Mouse (Mus musculus) heart, adult 2 months (tissue): ENCODE data around the gene Drg1. TPM values are rescaled to one million over a fixed set of nuclear protein-coding genes. Genes with fewer than 3 reads are reported as not detected.
A peak's percentile ranks its signal among the peaks of the same experiment; 100 is the strongest.

Experiments used
- DNase-seq, 2 experiments: peaks; one replicate each; pipeline ENCODE4 v3.0.0; 2021
- H3K27ac ChIP-seq: fragments of 200-600 bp; 2 replicates; pipeline ENCODE4 v1.8.1; 2022
- H3K27me3 ChIP-seq: fragments of 200-500 bp; 2 replicates; pipeline ENCODE4 v1.6.1; 2012; ENCODE audit warnings: mild to moderate bottlenecking, low read length, inconsistent platforms, mixed read lengths; ENCODE audit not compliant: control insufficient read depth, insufficient read depth
- H3K36me3 ChIP-seq: fragments of 200-500 bp; 2 replicates; pipeline ENCODE4 v1.6.1; 2012; ENCODE audit warnings: low read length, inconsistent platforms; ENCODE audit not compliant: control insufficient read depth, insufficient read depth
- H3K4me1 ChIP-seq: fragments of 200-500 bp; 2 replicates; pipeline ENCODE4 v1.6.1; 2011; ENCODE audit warnings: low read length; ENCODE audit not compliant: control insufficient read depth, insufficient read depth
- H3K4me3 ChIP-seq: fragments of 200-600 bp; 2 replicates; pipeline ENCODE4 v1.8.1; 2022
- H3K79me2 ChIP-seq: fragments of 200-500 bp; replicated peaks from 2 replicates; pipeline ENCODE4 v1.6.1; 2012; ENCODE audit warnings: mild to moderate bottlenecking, inconsistent platforms, low read length, moderate library complexity, mixed read lengths; ENCODE audit not compliant: control insufficient read depth, insufficient read depth
- H3K9ac ChIP-seq: fragments of 200-500 bp; 2 replicates; pipeline ENCODE4 v1.6.1; 2012; ENCODE audit warnings: low read depth, mild to moderate bottlenecking, control low read depth, inconsistent platforms, low read length, mixed read lengths
- CTCF ChIP-seq: fragments of 200-600 bp; IDR thresholded peaks from 2 replicates; pipeline ENCODE4 v1.8.1; 2022; ENCODE audit warnings: antibody characterized with exemption, mild to moderate bottlenecking, moderate library complexity
- EP300 ChIP-seq: fragments of 200-500 bp; IDR thresholded peaks from 2 replicates; pipeline ENCODE4 v1.6.1; 2011; ENCODE audit warnings: low read depth, low read length, control low read depth; ENCODE audit not compliant: insufficient read depth
- POLR2A ChIP-seq: fragments of 200-500 bp; IDR thresholded peaks from 2 replicates; pipeline ENCODE4 v1.6.1; 2011; ENCODE audit warnings: mild to moderate bottlenecking, low read depth, low read length, control low read depth; ENCODE audit not compliant: insufficient read depth
- WGBS: fragments of 180-500 bp; shearing (Covaris S2); methylation state at CpG from one replicate; pipeline ENCODE4 v1.1.7; 2018; 5-methylcytosine and 5-hydroxymethylcytosine counted together
- intact Hi-C: fragments of 180-260 bp; cut with DNase I; formaldehyde crosslinking; loops from one replicate; pipeline ENCODE4 v1.15.1; 2025
- polyA plus RNA-seq: library from polyadenylated mRNA; depleted of rRNA; stranded (reverse); fragments of >200 nt; gene quantifications from 2 replicates; pipeline ENCODE4 v1.2.3, GENCODE M21; 2012
- total RNA-seq, 2 experiments: library from RNA; stranded (reverse); gene quantifications; 2 replicates each; pipeline ENCODE4 v1.2.3; 2021

Drg1 gene
- total and polyA plus RNA-seq, 3 experiments, result 19.9 to 61.7 (median 59.0) TPM

- H3K27ac ChIP-seq, result no peak overlapping the region
- intact Hi-C loops, result no loop called here
- 90% methylated on average over 6 of the region's 6 CpGs for WGBS
Observed at GRCm38 (mm10) chr11:3283645-3284044, 17.4 kb upstream of the Drg1 start.

DNA sequence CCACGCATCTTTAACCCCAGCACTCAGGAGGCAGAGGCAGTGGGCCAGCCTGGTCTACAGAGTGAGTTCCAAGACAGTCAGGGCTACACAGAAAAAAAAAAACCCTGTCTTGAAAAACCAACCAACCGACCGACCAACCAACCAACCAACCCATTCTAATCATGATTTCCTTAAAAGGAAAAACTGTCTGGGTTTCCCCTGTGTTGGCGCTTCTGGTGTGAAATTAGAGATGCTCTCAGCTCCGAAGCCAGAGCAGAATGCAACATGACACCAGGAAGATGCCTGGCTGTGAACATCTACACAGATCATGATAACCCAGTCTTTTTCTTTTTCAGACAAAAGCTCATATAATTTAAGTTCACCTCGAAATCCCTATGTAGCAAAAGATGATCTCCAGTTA lies 16.7 kb upstream of the Drg1 start:
- H3K9ac ChIP-seq, result no peak overlapping the region
- peak in 1 of 2 experiments; percentile 1 for DNase-seq
- intact Hi-C loops, result no loop called here
- no peak overlapping the region for H3K27ac ChIP-seq
- WGBS, result 84% methylated on average over 6 of the region's 6 CpGs
- no peaks in the 10 kb centered on the region for H3K4me1 ChIP-seq
- no peak for TF ChIP-seq EP300
- TF ChIP-seq CTCF, result no peak
- TF ChIP-seq POLR2A, result no peak
- H3K27me3 ChIP-seq, result no peaks in the 10 kb centered on the region
- no peaks in the 10 kb centered on the region for H3K36me3 ChIP-seq
- H3K4me3 ChIP-seq, result no peak overlapping the region
- H3K79me2 ChIP-seq, result no peaks in the 10 kb centered on the region

More at GRCm38 (mm10) chr11:3283645-3284044, 17.4 kb upstream of the Drg1 start:
- no peaks in the 10 kb centered on the region for H3K36me3 ChIP-seq
- no peak for DNase-seq
- no peaks in the 10 kb centered on the region for H3K27me3 ChIP-seq
- no peak overlapping the region for H3K9ac ChIP-seq
- no peaks in the 10 kb centered on the region; the same call in 1 of the 2 replicates for H3K4me1 ChIP-seq
- H3K4me3 ChIP-seq, result no peak overlapping the region
- TF ChIP-seq POLR2A (no peak), CTCF (no peak), EP300 (no peak)
- no peaks in the 10 kb centered on the region for H3K79me2 ChIP-seq

- H3K4me3 ChIP-seq, result no peak overlapping the region
- peak in 1 of 2 experiments; percentile 2 for DNase-seq
- no peaks in the 10 kb centered on the region for H3K27me3 ChIP-seq
- no peak overlapping the region for H3K9ac ChIP-seq
- no peaks in the 10 kb centered on the region for H3K79me2 ChIP-seq
- H3K36me3 ChIP-seq, result no peaks in the 10 kb centered on the region
- H3K4me1 ChIP-seq, result no peaks in the 10 kb centered on the region
- intact Hi-C loops, result no loop called here
- TF ChIP-seq EP300 (no peak), POLR2A (no peak)
- H3K27ac ChIP-seq, result no peak overlapping the region
- WGBS, result 45% methylated on average over 2 of the region's 2 CpGs
Observed at GRCm38 (mm10) chr11:3279729-3280128, 13.5 kb upstream of the Drg1 start.

- intact Hi-C loops, result no loop called here
- 56% methylated on average over 5 of the region's 5 CpGs for WGBS
- no peaks in the 10 kb centered on the region for H3K36me3 ChIP-seq
- no peaks in the 10 kb centered on the region for H3K4me1 ChIP-seq
- TF ChIP-seq EP300, result no peak
- TF ChIP-seq POLR2A, result no peak
- TF ChIP-seq CTCF, result no peak
- no peaks in the 10 kb centered on the region for H3K79me2 ChIP-seq
- H3K27ac ChIP-seq, result no peak overlapping the region
- no peak for DNase-seq
- no peaks in the 10 kb centered on the region for H3K27me3 ChIP-seq
- H3K9ac ChIP-seq, result no peak overlapping the region
- H3K4me3 ChIP-seq, result no peak overlapping the region
Observed at GRCm38 (mm10) chr11:3278351-3278750, 12.1 kb upstream of the Drg1 start.

- DNase-seq, result no peak
- peaks cover 6% of the 10 kb centered on the region; the same call in 1 of the 2 replicates for H3K36me3 ChIP-seq
- 44% methylated on average over 4 of the region's 4 CpGs for WGBS
- peaks cover 4% of the 10 kb centered on the region for H3K4me1 ChIP-seq
- intact Hi-C loops, result loop anchor here (5.0 kb wide), 1 partner anchor 67 kb away; the partner anchor contains the start of gene Eif4enif1
- H3K27ac ChIP-seq, result no peak overlapping the region
- no peaks in the 10 kb centered on the region for H3K27me3 ChIP-seq
- H3K79me2 ChIP-seq, result 0 out of 2 replicates have a peak, but pooled peaks cover 2% of the 10 kb centered on the region
- TF ChIP-seq CTCF (no peak), EP300 (no peak), POLR2A (no peak)
- H3K9ac ChIP-seq, result no peak overlapping the region
- H3K4me3 ChIP-seq, result no peak overlapping the region
Observed at GRCm38 (mm10) chr11:3269241-3269640, 3.0 kb upstream of the Drg1 start.

DNA sequence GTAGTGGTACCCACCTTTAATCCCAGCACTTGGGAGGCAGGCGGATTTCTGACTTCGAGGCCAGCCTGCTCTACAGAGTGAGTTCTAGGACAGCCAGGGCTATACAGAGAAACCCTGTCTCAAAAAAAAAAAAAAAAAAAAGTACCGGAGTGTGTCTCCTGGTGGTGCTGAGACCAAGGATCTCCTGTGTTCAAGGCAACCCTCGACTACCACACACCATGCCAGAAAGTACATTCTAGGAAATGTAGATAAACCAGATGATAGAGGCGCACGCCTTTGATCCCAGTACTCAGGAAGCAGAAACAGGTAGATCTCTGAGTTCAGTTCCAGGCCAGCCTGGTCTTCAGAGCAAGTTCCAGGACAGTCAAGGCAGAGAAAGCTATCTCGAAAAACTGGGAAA lies 918 bp upstream of the Drg1 start:
- Histone ChIP-seq H3K27ac (peak overlapping the region; percentile 95; the same call in 1 of the 2 replicates), H3K4me1 (peaks cover 4% of the 10 kb centered on the region), H3K4me3 (peak overlapping the region; percentile 89; the same call in 1 of the 2 replicates), H3K36me3 (peaks cover 8% of the 10 kb centered on the region; the same call in 1 of the 2 replicates), H3K79me2 (0 out of 2 replicates have a peak, but pooled peaks cover 3% of the 10 kb centered on the region), H3K27me3 (no peaks in the 10 kb centered on the region), H3K9ac (no peak overlapping the region)
- no peak for DNase-seq
- intact Hi-C loops, result loop anchor here (5.0 kb wide), 1 partner anchor 65 kb away; the partner anchor contains the start of gene Eif4enif1
- WGBS, result 43% methylated on average over 7 of the region's 7 CpGs
- TF ChIP-seq EP300, result no peak
- no peak for TF ChIP-seq CTCF
- no peak for TF ChIP-seq POLR2A
